Mouse (Mus musculus) forebrain, embryonic 14.5 days (tissue): ENCODE results near the gene Arhgef3. TPM values are rescaled to one million over a fixed set of nuclear protein-coding genes. Genes with fewer than 3 reads are reported as not detected.

ENCODE experiments used
- ATAC-seq: fragments of 200-750 bp; cut with Nextera tagmentation; 2 replicates; pipeline ENCODE4 v1.8.0; 2017; ENCODE audit warnings: mild to moderate bottlenecking, moderate library complexity
- DNase-seq: peaks from one replicate; pipeline ENCODE4 v3.0.0-alpha.2; 2015; ENCODE audit warnings: low spot score
- H3K27ac ChIP-seq: fragments of 300-500 bp; sonication (generic); 2 replicates; pipeline ENCODE4 v1.5.1; 2014; ENCODE audit warnings: low read depth, mild to moderate bottlenecking, control low read depth, low read length, moderate library complexity
- H3K27me3 ChIP-seq: fragments of 300-500 bp; sonication (generic); replicated peaks from 2 replicates; pipeline ENCODE4 v1.6.1; 2014; ENCODE audit warnings: low read length, control low read depth, mixed read lengths; ENCODE audit not compliant: control insufficient read depth, insufficient read depth
- H3K36me3 ChIP-seq: fragments of 300-500 bp; sonication (generic); 2 replicates; pipeline ENCODE4 v1.6.1; 2014; ENCODE audit warnings: low read length, control low read depth; ENCODE audit not compliant: control insufficient read depth, insufficient read depth
- H3K4me1 ChIP-seq: fragments of 300-500 bp; sonication (generic); 2 replicates; pipeline ENCODE4 v1.6.1; 2014; ENCODE audit warnings: antibody characterized with exemption, low read length, control low read depth; ENCODE audit not compliant: control insufficient read depth, insufficient read depth
- H3K4me2 ChIP-seq: fragments of 300-500 bp; sonication (generic); 2 replicates; pipeline ENCODE4 v1.6.1; 2014; ENCODE audit warnings: mild to moderate bottlenecking, control low read depth, low read length
- H3K4me3 ChIP-seq: fragments of 300-500 bp; sonication (generic); 2 replicates; pipeline ENCODE4 v1.5.1; 2014; ENCODE audit warnings: low read depth, low read length, control low read depth
- H3K9ac ChIP-seq: fragments of 300-500 bp; sonication (generic); 2 replicates; pipeline ENCODE4 v1.6.1; 2014; ENCODE audit warnings: mild to moderate bottlenecking, low read length, control low read depth, moderate library complexity
- H3K9me3 ChIP-seq: fragments of 300-500 bp; sonication (generic); replicated peaks from 2 replicates; pipeline ENCODE4 v1.6.1; 2016; ENCODE audit warnings: low read length, control low read depth, mixed read lengths; ENCODE audit not compliant: control insufficient read depth
- WGBS: fragments of 180-500 bp; shearing (Covaris S2); extraction: QIAGEN DNeasy Blood & Tissue Kit; methylation state at CpG from one replicate; pipeline ENCODE4 v1.1.7; 2014; 5-methylcytosine and 5-hydroxymethylcytosine counted together
- polyA plus RNA-seq: library from polyadenylated mRNA; unstranded; fragments of >200 nt; fragmentation: Nextera tagmentation; extraction: Ambion mirVana; gene quantifications from 2 replicates; pipeline ENCODE4 v1.2.1, GENCODE M21; 2014

Gene Arhgef3
- polyA plus RNA-seq, 1 experiment from 2014 or later = 3.0 TPM

DNA sequence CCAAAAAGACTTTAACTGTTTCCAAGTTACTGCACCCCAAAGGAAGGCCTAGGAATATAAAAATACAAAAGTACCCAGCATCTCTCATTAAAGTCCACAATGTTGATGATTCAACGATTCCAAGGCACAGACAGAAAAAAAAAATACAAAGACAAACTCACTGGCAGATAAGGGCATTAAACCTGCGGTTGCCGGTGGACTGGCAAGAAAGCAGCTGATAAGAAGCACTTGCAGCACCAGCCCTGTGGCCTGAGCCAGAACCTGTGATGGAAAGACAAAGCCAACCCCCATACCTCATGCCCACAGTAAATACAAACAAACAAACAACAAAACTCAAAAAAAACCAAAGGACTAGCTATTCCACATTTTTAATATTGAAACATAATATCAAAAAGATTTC lies 295.0 kb downstream of the Arhgef3 start:
- H3K4me1 ChIP-seq = no peaks in the 10 kb centered on the region
- no peak overlapping the region for H3K4me3 ChIP-seq
- H3K36me3 ChIP-seq = no peaks in the 10 kb centered on the region
- H3K27me3 ChIP-seq = no peaks in the 10 kb centered on the region
- no peak overlapping the region for H3K27ac ChIP-seq
- peaks cover 4% of the 10 kb centered on the region; the same call in 1 of the 2 replicates for H3K9me3 ChIP-seq
- 91% methylated on average over 3 of the region's 3 CpGs for WGBS
- DNase-seq = no peak
- no peak for ATAC-seq
- H3K4me2 ChIP-seq = no peak overlapping the region
- no peak overlapping the region for H3K9ac ChIP-seq

DNA sequence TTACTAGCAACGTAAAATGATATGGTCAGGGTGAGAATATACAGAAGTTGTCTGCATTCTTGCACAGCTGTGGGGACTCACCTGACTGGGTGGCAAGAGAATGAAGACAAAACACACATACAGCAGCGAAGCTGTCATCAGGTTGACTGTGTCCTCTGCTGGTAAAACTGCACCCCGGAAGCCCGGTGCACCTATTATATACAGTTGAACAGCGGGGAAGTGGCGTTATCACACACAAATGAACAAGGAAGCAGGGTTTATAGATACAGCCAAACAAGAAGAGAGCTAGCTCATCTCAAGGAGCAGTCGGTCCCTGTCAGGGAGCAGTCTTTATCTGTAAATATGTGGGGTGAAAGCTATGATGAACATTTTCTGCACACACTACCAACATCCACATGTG lies 296.8 kb downstream of the Arhgef3 start:
- H3K27ac ChIP-seq = no peak overlapping the region
- no peak overlapping the region for H3K9ac ChIP-seq
- no peak for ATAC-seq
- no peak for DNase-seq
- no peaks in the 10 kb centered on the region for H3K4me1 ChIP-seq
- WGBS = 92% methylated on average over 7 of the region's 7 CpGs
- no peaks in the 10 kb centered on the region for H3K36me3 ChIP-seq
- no peak overlapping the region for H3K4me2 ChIP-seq
- H3K9me3 ChIP-seq = peaks cover 4% of the 10 kb centered on the region; the same call in 1 of the 2 replicates
- H3K27me3 ChIP-seq = no peaks in the 10 kb centered on the region
- H3K4me3 ChIP-seq = no peak overlapping the region

DNA sequence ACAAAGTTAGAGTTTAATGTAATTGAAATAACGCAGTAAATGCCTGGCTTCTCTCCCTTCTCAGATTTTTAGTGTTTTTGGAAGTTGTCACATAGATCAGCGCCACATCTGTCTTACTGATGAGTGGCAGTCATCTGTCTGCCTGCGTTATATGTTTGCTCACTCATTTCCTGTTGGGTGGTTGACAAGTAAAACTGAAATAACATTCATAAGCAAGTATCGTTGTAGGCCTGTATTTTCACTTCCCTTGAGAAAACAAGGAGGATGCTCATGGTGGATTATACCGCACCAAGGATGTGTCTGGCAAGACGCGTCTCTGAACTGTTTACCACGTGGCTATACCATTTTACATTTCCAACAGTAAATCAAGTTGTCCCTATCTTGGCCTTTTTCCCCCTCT lies 298.0 kb downstream of the Arhgef3 start:
- Histone ChIP-seq H3K36me3 (no peaks in the 10 kb centered on the region), H3K27ac (no peak overlapping the region), H3K27me3 (no peaks in the 10 kb centered on the region), H3K4me2 (no peak overlapping the region), H3K9me3 (peaks cover 4% of the 10 kb centered on the region; the same call in 1 of the 2 replicates), H3K4me3 (no peak overlapping the region), H3K9ac (no peak overlapping the region), H3K4me1 (no peaks in the 10 kb centered on the region)
- ATAC-seq (no peak), DNase-seq (no peak)
- 91% methylated on average over 8 of the region's 8 CpGs for WGBS

GRCm38 (mm10) chr14:27413961-27414360 lies 299.3 kb downstream of the Arhgef3 start:
- peak; percentile 73 for DNase-seq
- Histone ChIP-seq H3K27ac (no peak overlapping the region), H3K9me3 (peaks cover 4% of the 10 kb centered on the region; the same call in 1 of the 2 replicates), H3K27me3 (no peaks in the 10 kb centered on the region), H3K4me2 (no peak overlapping the region), H3K4me3 (no peak overlapping the region), H3K9ac (no peak overlapping the region), H3K4me1 (no peaks in the 10 kb centered on the region), H3K36me3 (no peaks in the 10 kb centered on the region)
- no peak for ATAC-seq
- 45% methylated on average over 4 of the region's 4 CpGs for WGBS

- DNase-seq (no peak), ATAC-seq (no peak)
- Histone ChIP-seq H3K4me2 (no peak overlapping the region), H3K27me3 (no peaks in the 10 kb centered on the region), H3K9me3 (no peaks in the 10 kb centered on the region), H3K4me3 (no peak overlapping the region), H3K9ac (no peak overlapping the region), H3K36me3 (no peaks in the 10 kb centered on the region), H3K27ac (no peak overlapping the region), H3K4me1 (no peaks in the 10 kb centered on the region)
- WGBS = 55% methylated on average over 3 of the region's 3 CpGs
Observed at GRCm38 (mm10) chr14:27420816-27421215, 306.1 kb downstream of the Arhgef3 start.

GRCm38 (mm10) chr14:27422301-27422700 lies 307.6 kb downstream of the Arhgef3 start:
- Histone ChIP-seq H3K4me1 (no peaks in the 10 kb centered on the region), H3K9ac (no peak overlapping the region), H3K36me3 (no peaks in the 10 kb centered on the region), H3K4me3 (no peak overlapping the region), H3K27me3 (no peaks in the 10 kb centered on the region), H3K4me2 (no peak overlapping the region), H3K9me3 (no peaks in the 10 kb centered on the region), H3K27ac (no peak overlapping the region)
- 84% methylated on average over 1 of the region's 1 CpGs for WGBS
- no peak for ATAC-seq
- no peak for DNase-seq

- Histone ChIP-seq H3K27ac (peak within 1 kb of the TSS; percentile 99), H3K4me2 (peak within 1 kb of the TSS; percentile 81), H3K4me3 (peak within 1 kb of the TSS; percentile 77), H3K27me3 (no peaks in the 10 kb centered on the region), H3K36me3 (0 out of 2 replicates have a peak, but pooled peaks cover 6% of the 10 kb centered on the region), H3K9ac (peak within 1 kb of the TSS; percentile 94), H3K4me1 (no peaks in the 10 kb centered on the region), H3K9me3 (peaks cover 14% of the 10 kb centered on the region)
- ATAC-seq = peak; percentile 98
- peak; percentile 97 for DNase-seq
- WGBS = 2% methylated on average over 43 of the region's 43 CpGs
Observed at GRCm38 (mm10) chr14:27428573-27428972, 313.9 kb downstream of the Arhgef3 start, which contains the start of gene Fam208a. Gene Fam208a, plus strand, starts transcription at chr14:27428834.

DNA sequence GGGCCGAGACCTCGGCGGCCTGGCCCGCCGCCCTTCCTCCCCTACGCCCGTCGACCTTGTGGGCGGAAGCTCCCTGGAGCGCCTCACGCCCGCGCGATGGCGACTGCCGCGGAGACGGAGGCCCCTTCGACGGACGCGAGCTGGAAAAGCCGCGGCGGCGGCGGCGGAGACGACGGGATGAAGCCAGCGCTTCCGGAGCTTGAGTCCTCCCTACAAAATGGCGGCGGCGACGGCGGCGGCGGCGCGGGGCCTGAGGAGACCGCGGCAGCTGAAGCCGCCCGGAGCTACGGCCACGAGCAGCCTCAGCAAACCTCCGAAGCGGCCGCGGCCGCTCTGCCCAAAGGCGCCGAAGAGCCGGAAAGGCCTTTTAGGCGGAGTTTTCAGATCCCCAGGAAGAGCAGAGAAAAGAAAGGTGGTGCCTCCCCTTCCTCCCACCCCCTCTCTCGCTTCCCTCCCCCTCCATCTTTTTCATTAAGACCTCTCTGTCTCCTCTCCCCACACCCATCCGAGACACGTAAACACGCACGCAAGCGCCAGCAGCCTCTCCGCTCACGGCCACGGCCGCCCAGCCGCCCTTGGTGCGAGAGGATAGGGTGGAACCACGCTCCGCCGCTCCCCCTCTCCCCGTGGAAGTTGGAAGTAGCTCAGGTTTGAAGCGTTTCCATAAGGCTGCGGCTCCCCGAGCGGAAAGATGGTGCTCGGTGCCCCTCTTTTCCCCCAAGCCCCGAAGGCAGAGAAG lies 314.4 kb downstream of the Arhgef3 start:
- H3K27ac ChIP-seq = peak overlapping the region; percentile 99
- WGBS = 3% methylated on average over 78 of the region's 78 CpGs
- peaks cover 10% of the 10 kb centered on the region; the same call in 1 of the 2 replicates for H3K36me3 ChIP-seq
- DNase-seq (peak; percentile 89), ATAC-seq (peak; percentile 80)
- peak overlapping the region; percentile 94 for H3K9ac ChIP-seq
- H3K27me3 ChIP-seq = no peaks in the 10 kb centered on the region
- H3K4me1 ChIP-seq = no peaks in the 10 kb centered on the region
- H3K4me2 ChIP-seq = peak overlapping the region; percentile 81
- peaks cover 14% of the 10 kb centered on the region for H3K9me3 ChIP-seq
- H3K4me3 ChIP-seq = peak overlapping the region; percentile 77

DNA sequence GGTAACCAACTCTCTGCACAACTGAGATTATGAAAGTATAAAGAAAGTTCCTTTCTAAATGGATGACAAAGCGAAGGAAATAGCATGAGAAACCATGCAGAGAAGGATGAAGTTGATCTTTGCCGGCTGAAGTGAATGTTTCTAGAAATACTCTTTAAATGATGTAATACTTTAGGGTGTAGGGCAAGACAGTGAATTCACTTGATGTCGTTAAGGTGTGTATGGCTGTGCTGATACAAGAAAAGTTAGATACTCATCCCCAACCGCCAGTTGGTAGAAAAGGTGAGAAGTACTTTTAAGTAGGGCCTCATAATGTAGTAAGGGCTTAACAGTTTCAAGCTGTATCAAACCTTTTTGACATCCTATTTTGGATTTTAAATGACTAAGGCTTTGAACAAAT lies 315.6 kb downstream of the Arhgef3 start:
- H3K9ac ChIP-seq = no peak overlapping the region
- no peak overlapping the region for H3K27ac ChIP-seq
- H3K27me3 ChIP-seq = no peaks in the 10 kb centered on the region
- peaks cover 14% of the 10 kb centered on the region for H3K9me3 ChIP-seq
- H3K4me3 ChIP-seq = 0 out of 2 replicates have a peak overlapping the region, but pooled peaks have one; percentile 77
- peaks cover 12% of the 10 kb centered on the region; the same call in 1 of the 2 replicates for H3K36me3 ChIP-seq
- no peak for ATAC-seq
- no peaks in the 10 kb centered on the region for H3K4me1 ChIP-seq
- peak overlapping the region; percentile 81 for H3K4me2 ChIP-seq
- DNase-seq = no peak
- WGBS = 96% methylated on average over 4 of the region's 4 CpGs
